Mouse (Mus musculus): Measurements from ENCODE around the gene Mgat4d.

- TF ChIP-seq CTCF (IDR thresholded peaks at IDR 0.05; ENCODE audit: insufficient read depth, low read depth, low read length) (no peak), POLR2A (IDR thresholded peaks at IDR 0.05; ENCODE audit: insufficient read depth, low read depth, low read length) (no peak)
These were observed 68.6 kb downstream of the Mgat4d start for GRCm38 (mm10) chr8:83416878-83417277.
